Mouse (Mus musculus) spleen, postnatal 36 days (tissue): ENCODE measurements around the gene Atxn1.

Experiments
- DNase-seq, 2 experiments: peaks; one replicate each; pipeline ENCODE4 v3.0.0; 2022; ENCODE audit warnings: low spot score in 2 of 2, mixed read lengths in 1 of 2

Gene Atxn1

DNA sequence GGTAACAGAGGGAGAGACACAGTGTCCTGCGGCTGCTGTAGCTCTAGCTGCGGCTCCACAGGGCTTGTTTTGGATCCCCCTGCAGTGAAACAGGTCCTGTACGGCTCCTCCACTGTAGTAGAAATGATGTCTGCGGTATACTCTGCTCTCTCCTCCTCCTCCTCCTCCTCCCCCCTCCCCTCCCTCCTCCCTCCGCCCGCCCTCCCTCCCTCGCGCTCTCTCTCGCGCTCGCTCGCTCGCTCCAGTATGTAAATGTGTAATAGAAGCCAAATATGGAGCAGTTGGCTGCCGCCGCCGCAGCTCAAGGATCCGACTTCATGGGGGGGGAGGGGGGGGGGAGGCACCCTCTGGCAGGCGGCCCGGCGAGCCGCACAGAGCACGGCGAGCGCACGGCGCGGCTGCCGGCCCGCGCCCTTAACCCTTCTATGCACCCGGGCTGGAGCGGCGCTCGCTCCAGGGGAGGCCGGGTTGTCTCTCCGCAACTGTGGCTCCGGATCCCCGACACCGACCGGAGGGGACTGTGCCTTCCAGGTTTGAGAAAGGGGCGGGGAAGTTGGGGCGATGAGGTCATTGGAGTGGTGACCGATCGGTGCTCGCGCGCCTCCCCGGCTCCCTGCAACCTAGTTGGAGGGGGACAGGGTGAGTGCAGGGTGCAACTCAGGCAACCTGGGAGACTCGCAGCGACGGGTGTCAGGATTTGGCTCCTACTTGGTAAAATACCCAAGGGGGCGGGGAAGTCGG is at the start of gene Atxn1:
Gene Atxn1, minus strand, starts transcription at position 156 of the 741 bp plus-strand sequence.
- DNase-seq: peak; percentile 43 to 60

DNA sequence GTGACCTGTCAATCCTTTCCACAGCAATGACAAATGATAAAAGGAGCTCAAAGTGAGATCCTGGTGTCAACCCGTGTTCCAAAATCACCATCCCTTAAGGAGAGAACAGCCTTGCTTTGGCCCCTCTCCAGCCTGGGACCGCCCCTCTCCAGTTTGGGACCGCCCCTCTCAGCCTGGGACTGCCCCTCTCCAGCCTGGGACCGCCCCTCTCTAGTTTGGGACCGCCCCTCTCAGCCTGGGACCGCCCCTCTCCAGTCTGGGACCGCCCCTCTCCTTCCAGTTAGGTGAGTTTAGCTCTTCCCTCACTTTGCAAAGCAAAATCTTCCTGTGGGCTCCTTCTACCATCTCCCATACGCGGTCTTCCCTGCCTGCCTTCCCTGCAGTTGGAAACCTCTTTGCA is 46.4 kb upstream of the Atxn1 start:
- DNase-seq: no peak

DNA sequence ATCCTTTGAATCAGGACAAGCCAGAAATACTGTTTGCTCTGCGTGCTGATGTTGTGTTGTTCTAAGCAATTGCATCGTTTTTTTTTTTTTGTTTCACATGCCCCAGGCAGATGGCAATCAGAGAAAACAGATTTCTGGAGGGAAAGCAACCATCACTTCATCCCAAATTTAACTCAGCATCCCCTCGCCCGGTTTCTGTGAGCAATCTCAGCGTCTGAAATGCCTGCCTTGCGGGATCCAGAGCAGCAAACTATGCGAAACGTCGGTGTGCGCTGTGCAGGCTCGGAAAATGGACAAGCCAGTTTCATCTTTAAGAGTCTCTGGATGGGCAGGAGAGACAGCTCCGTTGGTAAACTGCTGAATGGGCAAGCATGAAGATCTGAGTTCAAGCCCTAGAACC is 45.3 kb upstream of the Atxn1 start:
- no peak for DNase-seq

DNA sequence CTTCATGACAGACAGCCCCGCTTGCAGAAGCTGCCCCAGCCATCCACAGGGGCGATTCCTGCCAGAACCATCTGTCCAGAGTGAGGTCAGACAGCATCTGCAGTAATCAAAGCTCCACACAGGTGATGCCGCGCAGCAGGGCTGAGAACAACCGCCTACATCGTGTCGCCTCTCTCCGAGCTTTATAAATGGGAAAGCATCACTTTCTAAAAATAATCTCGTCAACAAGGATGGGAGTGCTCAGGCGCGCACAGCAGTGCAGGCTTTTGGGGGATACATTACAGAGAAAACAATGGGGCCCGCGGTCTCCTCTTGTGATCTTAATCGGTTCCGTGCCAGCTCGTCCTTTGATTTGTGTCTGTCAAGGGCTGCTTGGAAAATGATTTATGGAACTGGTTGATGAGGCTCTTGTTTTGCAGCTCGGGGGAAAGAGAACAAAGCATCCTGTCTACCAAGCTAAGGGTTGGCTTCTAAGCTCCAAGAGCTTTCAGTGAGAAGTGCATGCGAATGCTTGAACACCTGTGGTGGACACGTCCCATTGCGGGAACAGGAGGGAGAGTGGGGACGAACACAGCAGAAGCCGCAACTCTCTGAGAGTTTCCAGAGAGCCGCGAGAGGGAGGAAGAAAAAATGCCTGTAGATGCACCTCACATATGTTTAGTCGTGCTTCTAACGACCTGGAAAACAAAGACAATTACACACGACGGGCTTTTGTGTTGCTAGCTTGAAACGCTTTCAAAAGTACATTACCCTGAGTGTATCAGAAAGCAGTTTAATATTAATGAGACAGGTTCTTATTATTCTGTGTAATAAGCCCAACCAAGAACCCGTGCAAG is 44.2 kb upstream of the Atxn1 start:
- no peak for DNase-seq

DNA sequence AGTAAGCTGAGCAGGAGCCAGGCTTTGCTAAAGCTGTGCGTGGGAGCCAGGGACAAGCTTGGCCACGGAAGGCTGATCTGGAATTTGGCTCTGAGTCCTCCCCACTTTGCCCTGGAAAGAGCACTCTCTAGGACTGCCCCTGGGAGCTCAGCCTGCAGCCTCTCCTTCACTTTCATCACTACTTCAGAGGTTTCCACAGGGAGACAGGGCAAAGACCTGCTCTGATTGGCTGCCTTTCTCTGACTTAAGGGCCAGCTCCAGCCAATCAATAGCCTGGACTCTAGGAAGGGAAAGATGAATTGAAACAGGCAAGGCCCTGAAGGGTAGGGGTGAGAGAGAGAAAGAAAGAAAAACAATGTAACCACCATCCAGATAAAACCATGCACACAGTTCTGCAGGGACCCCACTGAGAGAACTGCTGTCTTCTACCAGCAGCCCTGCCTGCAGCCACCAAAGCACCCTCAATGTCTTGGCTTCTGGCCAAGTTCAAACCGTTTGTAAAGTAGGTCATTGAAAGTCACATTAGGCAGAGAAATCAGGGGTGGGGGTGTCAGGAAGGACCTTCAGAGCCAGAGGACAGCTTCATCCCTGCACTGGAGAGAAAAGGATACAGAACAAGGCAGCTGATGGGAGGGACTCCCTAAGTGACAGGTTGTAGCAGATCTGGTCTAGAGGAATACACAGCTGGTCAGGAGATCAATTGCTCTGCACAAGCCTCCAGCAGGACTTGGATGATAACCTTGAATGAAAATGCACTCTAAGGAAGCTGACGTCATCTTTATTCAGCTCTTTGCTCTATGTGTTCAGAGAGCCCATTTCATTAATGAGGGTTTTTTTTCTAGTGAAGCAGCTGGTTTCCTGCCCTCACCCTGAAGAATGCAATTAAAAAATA is 41.6 kb upstream of the Atxn1 start:
- DNase-seq: no peak

DNA sequence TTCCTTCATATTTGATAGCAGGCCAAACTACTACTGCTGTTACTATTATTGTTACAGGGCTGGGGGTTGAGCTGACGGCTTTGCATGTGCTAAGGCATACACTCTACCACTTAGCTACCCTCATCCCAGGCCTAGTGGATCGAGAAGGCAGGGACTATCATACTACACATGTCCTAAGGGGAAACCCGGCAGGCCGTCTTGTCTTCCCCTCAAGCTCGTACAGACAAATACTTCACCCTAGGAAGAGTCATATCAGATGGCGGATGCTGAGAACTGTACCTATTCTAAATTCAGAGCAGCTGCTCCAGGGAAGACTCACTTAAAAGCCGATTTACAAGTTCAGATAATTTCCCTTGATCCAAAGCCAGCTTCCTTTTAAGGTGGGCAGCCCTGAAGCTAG is 40.8 kb upstream of the Atxn1 start:
- no peak for DNase-seq

DNA sequence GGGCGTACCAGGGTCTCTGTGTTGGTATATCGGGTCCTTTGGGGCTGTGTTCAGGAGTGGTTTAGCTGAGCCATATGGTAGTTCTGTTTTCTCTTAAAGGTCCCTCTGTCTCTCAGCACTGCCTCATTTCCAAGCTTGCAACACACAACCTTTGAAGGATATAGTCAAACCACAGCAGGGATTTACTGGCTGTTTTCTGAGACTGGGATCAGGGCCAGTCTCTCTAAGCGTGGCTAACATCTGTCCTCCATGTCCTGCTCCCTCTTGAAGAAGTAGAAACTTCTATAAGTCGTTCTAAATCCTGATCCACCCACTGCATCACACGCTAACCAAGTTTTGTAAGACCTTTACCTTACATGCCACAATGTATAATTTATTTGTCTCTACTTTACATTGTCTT is 36.5 kb upstream of the Atxn1 start:
- no peak for DNase-seq

DNA sequence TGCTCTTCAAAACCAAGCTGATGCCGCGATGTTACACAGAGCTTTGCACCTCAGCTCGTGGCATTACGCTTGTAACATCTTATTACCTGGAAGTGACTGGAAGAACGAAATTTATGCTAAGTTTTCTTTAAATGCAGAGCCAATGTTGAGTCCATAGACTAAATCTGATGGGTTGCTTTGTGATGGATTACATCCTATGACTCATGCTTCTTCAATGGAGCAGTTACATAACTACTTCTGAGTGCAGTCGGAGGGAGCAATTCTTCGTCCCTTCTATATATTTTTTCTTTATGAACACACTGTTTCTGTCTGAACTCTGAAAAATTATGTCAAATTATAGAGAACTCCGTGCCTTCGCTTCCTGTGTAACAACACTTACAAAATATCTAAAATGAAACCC is 28.1 kb upstream of the Atxn1 start:
- DNase-seq: no peak

DNA sequence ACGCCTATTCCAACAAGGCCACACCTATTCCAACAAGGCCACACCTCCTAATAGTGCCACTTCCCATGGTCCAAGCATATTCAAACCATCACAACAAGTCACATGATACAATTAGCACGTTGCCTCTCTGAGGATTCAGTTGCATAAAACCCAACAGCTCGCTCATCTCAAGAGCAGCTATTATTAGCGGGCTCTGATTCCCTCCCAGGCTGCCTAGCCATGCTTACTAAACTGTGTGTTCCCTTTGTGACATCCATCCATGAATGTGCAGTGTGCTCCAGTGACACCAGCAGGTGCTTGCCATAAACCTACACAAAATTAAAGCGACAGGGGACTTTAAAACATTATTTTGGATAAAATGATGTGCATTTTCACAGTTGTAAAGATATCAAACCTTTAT is 25.7 kb upstream of the Atxn1 start:
- no peak for DNase-seq

DNA sequence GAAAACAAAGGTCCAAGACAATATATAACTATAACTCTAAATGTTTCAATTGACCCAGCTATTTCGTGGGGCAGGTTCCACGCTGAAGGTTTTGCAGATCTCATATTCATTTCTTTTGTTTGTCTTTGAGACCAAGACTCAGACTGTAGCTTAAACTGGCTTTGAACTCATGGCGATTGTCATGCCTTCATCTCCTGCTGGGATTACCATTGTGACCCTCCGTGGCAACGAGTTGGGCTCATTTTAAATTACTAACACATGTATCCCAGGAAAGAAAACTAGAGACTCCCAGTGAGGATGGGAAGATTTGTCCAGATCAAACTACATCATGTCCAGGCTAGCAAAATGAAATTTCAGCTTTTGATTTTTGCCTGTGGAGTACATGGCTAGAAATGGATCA is 14.4 kb upstream of the Atxn1 start:
- DNase-seq: no peak

DNA sequence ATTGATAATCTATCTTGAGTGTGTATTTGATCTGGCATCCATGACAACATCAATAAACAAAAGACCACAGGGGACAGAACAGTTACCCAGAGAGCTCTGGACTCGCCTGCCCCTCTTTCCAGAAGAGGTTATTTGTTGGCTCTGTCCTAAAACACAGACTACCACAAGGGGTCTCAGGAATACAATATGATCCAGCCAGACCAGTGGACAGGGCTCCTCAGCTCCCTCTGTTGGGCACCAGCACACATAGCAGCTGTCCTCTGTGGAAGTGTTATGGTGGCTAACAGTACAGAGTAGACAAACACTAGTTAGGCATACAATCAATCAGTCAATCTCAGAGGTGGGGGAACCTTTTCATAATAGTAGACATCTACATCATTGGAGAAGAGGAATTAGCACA is 12.1 kb upstream of the Atxn1 start:
- peak; percentile 40 to 45 for DNase-seq

DNA sequence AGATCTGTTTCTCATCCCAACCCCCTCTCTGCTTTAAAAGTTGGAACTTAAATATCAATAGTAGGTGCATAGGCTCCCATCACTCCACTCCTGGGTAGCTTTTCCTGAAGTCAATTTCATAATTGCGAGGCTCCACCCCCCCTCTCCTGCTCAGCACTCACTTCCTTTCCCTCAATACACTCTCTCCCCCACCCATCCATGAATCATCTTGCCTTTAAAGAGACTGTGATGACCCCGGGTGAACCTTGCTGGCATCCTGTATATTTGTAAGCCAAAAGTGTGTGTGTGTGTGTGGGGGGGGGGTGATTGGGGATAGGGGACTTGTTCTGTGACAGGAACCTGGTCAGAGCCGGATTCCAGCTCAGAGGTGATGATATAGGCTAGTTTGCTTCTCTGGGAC is 9.8 kb upstream of the Atxn1 start:
- DNase-seq: no peak

DNA sequence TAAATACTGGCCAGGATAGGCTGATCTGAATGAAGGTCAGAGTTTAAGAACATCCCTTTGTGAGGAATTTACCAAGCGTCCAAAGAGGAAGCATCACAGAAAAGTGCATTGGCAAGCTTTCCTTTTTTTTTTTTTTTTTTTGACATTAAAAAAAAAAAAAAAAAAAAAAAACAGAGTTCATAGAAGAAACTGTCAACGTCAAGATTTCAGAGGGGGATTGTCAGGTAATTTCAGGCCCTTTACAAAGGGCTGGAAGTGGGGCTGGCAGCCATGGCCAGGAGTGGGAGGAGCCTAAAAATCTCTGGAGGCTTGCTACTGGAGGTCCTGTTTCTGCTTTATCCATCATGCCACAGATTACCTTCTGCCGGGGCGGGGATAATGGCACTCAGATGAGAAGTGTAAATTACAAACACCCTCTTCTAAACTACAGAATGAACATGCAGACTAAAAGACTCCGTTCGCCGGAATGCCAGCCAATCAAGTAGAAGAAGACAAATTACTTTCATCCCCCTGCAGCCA is 9.2 kb upstream of the Atxn1 start:
- no peak for DNase-seq

DNA sequence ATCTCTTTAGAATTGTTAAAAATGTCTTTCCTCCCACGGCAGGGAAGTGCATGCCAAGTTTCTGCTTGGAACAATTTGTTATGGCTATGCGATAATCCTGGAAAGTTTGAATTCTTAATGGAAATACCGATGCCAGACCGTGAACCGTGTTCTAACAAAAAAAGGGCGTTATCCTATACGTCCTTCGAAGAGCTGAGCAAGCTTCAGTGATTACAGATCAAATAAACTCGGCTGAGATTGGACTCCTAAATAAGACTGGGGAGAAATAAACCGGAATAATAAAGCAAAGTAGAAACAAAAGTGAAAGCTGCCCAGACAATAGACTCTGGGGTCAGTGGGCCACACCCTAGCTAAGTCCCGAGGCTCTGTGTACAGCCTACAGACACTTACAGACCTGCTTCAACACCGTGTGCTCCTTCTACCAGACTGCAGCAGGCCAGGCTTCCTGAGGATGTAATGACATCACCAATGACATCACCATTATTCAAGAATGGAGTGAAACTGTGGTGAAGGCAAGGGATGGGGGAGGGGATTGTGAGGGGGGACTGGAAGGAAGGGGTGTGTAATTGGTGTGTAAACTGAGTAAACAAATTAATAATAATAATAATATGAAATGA is 6.2 kb upstream of the Atxn1 start:
- DNase-seq: no peak

DNA sequence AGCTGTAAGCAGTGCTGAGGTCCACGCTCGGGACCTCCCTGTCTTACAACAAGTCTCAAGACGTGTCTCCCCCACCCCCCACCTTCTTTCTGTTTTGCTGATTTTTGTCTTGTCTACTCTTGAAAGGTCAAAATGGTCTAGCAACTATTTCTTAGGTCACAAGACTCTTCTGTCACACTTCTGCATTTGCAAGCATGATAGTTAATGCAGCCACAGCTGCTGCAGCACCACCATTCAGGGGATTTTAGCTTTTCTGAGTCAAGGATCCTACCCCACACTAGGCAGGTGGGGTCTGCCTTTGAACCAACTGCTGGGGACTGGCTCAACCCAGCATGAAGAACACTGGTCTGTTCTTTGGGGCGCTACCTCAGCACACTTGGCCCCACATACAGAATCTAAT is 3.4 kb upstream of the Atxn1 start:
- DNase-seq: no peak

DNA sequence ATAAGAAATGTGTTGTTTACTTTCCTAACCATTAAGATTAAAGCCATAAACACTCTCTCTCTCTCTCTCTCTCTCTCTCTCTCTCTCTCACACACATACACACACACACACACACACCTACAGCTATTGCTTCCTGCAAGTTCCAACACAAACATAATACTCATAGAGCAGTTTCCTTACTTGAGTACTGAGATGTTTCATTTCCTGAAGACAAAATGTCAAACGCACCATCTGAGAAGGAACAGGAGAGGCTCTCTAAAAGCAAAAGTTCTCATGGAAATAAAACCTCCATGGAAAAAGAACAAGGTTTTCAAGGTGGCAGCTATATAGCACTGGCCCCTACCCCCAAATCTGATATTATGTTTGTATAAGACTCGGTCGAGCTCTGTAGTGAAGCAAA is 2.6 kb upstream of the Atxn1 start:
- DNase-seq: no peak

DNA sequence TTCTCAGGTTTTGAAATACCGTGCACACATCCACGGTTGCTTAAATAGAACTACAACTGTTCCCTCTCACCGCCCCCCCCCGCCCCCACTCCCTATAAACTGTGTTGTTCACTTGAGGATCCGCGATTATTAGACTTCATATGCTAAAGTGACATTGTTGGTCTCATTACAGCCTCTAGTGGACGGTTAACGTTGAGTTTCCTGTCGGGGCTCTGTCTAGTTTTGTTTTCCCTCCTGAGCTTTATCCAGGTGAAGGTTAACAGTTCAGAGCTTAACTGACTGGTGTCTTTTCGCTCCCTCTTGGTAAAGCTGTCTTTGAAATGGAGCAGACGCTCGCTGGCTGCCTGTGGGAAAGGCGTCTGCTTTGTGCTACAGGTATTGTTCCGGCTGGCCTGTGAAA is 1.8 kb upstream of the Atxn1 start:
- DNase-seq: peak; percentile 14 to 34

DNA sequence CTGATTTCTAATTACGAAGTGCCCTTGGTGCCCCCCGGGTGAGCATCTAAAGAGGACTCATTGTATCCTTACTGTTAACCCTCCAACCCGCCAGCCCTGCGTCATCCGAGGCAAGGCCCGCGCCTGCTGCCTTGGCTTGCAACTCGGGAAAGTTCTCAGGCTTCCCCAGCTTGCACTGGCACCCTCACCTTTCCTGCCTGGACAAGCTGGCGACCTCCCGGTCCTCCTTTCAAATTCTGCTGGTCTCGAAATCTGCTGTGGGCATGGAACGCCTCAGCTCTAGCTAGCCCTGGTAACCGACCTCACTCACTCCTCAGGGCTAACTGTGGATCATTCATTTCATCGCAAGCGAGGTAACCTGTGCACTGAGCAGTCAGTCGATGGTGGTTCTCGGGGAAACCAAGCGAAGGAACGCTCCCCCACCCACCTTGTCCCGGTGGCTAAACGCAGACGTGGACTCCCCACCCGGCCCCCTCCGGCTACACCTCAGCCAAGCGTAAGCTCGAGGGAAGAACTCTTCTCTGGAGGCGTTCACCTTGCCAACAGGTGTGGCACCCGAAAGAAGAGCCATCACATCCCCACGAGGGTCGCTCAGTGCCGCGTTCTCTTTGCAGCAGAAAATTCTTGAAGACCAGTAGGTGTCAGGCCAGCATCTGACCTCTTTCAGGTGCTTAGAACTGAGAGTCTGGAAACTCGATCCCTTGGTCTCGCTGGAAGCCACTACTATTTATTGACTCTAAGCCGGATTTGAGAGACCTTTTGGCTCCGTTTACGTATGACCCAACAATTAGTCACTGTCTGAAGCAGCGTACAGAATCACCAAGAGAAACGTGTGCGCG is 1.0 kb upstream of the Atxn1 start:
- DNase-seq: peak; percentile 8 to 11

DNA sequence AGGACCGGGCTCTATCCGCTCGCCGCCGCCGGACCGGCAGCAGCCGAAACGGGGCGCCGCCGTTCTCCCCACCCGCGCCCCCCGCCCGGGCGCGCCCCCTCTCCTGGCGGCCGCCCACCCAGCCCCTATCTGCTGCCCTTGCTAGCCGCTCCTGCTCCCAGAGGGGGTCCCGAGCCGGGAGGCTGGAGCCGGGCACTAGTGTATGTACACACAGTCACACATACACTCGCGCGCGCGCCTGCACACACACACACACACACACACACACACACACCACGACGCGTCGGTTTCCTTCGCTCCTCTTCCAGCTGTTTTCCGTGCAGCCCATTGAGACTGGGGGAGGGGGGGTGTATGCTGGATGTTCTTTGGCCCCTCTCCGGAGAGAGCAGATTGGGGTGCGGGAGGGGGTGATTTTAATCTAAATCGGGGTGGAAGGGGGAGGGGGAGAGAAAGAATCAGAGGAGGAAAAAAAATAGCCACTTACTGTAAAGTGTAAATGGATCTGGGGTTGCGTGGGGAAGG is 416 bp downstream of the Atxn1 start:
- peak; percentile 7 to 41 for DNase-seq
